Mouse (Mus musculus) MEL (cell line): ENCODE data around the gene Nrip2.
A peak's percentile ranks its signal among the peaks of the same experiment; 100 is the strongest.

ENCODE experiments used
- CTCF ChIP-seq, 3 experiments: IDR thresholded peaks in 2 of 3; conservative IDR thresholded peaks in 1 of 3; 2 replicates each; pipeline ENCODE4 v1.5.1; 2011 to 2012; ENCODE audit warnings: low read length in 3 of 3, low read depth in 2 of 3, mild to moderate bottlenecking in 2 of 3, improper control_type of control experiment in 1 of 3, inconsistent platforms in 1 of 3, mixed read lengths in 1 of 3, moderate library complexity in 1 of 3; ENCODE audit not compliant: control insufficient read depth in 1 of 3, insufficient read depth in 1 of 3, poor library complexity in 1 of 3, severe bottlenecking in 1 of 3
- EP300 ChIP-seq, 2 experiments: IDR thresholded peaks; 2 replicates each; pipeline ENCODE4 v1.6.1; 2011; ENCODE audit warnings: improper control_type of control experiment in 2 of 2, low read length in 2 of 2, low read depth in 1 of 2, mild to moderate bottlenecking in 1 of 2
- POLR2A ChIP-seq, 2 experiments: IDR thresholded peaks; 2 replicates each; pipeline ENCODE4 v1.6.1; 2011 to 2012; ENCODE audit warnings: low read length in 2 of 2, mild to moderate bottlenecking in 2 of 2, control low read depth in 1 of 2, improper control_type of control experiment in 1 of 2, low read depth in 1 of 2, moderate library complexity in 1 of 2; ENCODE audit not compliant: control insufficient read depth in 1 of 2, insufficient read depth in 1 of 2, poor library complexity in 1 of 2
- RAD21 ChIP-seq: IDR thresholded peaks from 2 replicates; pipeline ENCODE4 v1.6.1; 2011; ENCODE audit warnings: mild to moderate bottlenecking, low read depth, low read length, improper control_type of control experiment

DNA sequence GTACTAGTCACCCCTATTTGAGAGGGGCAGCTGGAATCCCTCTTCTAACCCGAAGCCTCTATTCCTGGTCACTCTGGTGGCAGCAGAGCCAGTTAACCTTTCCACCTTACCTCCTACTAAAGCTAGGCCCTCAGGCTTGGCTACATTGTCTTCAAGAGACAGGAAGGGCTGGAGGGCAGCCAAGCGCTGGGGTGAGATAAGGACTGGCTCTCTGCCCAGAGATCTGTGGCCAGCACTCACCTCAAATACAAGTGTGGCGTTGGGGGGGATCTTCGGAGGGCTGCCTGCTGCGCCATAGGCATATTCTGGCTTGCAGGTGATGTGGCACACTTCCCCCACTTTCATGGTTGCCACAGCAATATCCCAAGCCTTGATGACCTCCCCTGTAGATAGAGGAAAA, 36.4 kb downstream of the Nrip2 start:
- no peak for TF ChIP-seq POLR2A (IDR thresholded peaks at IDR 0.05; ENCODE audit: control insufficient read depth in 1 of 2, insufficient read depth in 1 of 2, low read depth in 1 of 2, low read length in 2 of 2, poor library complexity in 1 of 2)
- peak; percentile 78 to 85 for TF ChIP-seq EP300 (IDR thresholded peaks at IDR 0.05; ENCODE audit: low read depth in 1 of 2, low read length in 2 of 2)
- no peak for TF ChIP-seq CTCF (IDR thresholded peaks at IDR 0.05 in 2 of 3, conservative IDR thresholded peaks at IDR 0.05 in 1 of 3; ENCODE audit: control insufficient read depth in 1 of 3, insufficient read depth in 1 of 3, low read depth in 2 of 3, low read length in 3 of 3, poor library complexity in 1 of 3, severe bottlenecking in 1 of 3)
- TF ChIP-seq RAD21 = no peak
